Mouse (Mus musculus) liver, embryonic 15.5 days (tissue): Measurements from ENCODE around the gene Fev. TPM values are rescaled to one million over a fixed set of nuclear protein-coding genes. Genes with fewer than 3 reads are reported as not detected.

Experiments
- ATAC-seq: fragments of 200-750 bp; cut with Nextera tagmentation; 2 replicates; pipeline ENCODE4 v1.8.0; 2017; ENCODE audit warnings: moderate number of reproducible peaks, mild to moderate bottlenecking, moderate library complexity; ENCODE audit not compliant: insufficient read depth
- H3K27ac ChIP-seq: fragments of 300-500 bp; sonication (generic); replicated peaks from 2 replicates; pipeline ENCODE4 v1.5.1; 2015; ENCODE audit warnings: mild to moderate bottlenecking, inconsistent platforms
- H3K27me3 ChIP-seq: fragments of 300-500 bp; sonication (generic); 2 replicates; pipeline ENCODE4 v1.6.1; 2015; ENCODE audit warnings: mild to moderate bottlenecking, inconsistent platforms
- H3K36me3 ChIP-seq: fragments of 300-500 bp; sonication (generic); replicated peaks from 2 replicates; pipeline ENCODE4 v1.6.1; 2015; ENCODE audit warnings: moderate library complexity, mild to moderate bottlenecking, inconsistent platforms
- H3K4me1 ChIP-seq: fragments of 300-500 bp; sonication (generic); replicated peaks from 2 replicates; pipeline ENCODE4 v1.6.1; 2015; ENCODE audit warnings: inconsistent platforms
- H3K4me2 ChIP-seq: fragments of 300-500 bp; sonication (generic); 2 replicates; pipeline ENCODE4 v1.6.1; 2015; ENCODE audit warnings: moderate library complexity, mild to moderate bottlenecking, inconsistent platforms
- H3K4me3 ChIP-seq: fragments of 300-500 bp; sonication (generic); replicated peaks from 2 replicates; pipeline ENCODE4 v1.5.1; 2015; ENCODE audit warnings: mild to moderate bottlenecking, inconsistent platforms
- H3K9ac ChIP-seq: fragments of 300-500 bp; sonication (generic); 2 replicates; pipeline ENCODE4 v1.6.1; 2015; ENCODE audit warnings: moderate library complexity, mild to moderate bottlenecking, inconsistent platforms
- H3K9me3 ChIP-seq: fragments of 300-500 bp; sonication (generic); replicated peaks from 2 replicates; pipeline ENCODE4 v1.6.1; 2016; ENCODE audit warnings: inconsistent platforms
- WGBS: fragments of 180-500 bp; shearing (Covaris S2); methylation state at CpG from one replicate; pipeline ENCODE4 v1.1.7; 2015; ENCODE audit warnings: mixed read lengths; ENCODE audit not compliant: insufficient replicate concordance; 5-methylcytosine and 5-hydroxymethylcytosine counted together
- microRNA counts: library from miRNA; unstranded; fragments of <30 nt; microRNA quantifications from one replicate; lab custom pipeline; 2016
- microRNA-seq: library from miRNA; unstranded; fragments of <30 nt; microRNA quantifications from one replicate; pipeline ENCODE4, GENCODE M21; 2016
- polyA plus RNA-seq: library from polyadenylated mRNA; unstranded; fragments of >200 nt; fragmentation: Nextera tagmentation; extraction: Ambion mirVana; gene quantifications from 2 replicates; pipeline ENCODE4 v1.2.1, GENCODE M21; 2015

Fev gene
- polyA plus RNA-seq, 1 experiment from 2014 or later: 0.09 TPM

DNA sequence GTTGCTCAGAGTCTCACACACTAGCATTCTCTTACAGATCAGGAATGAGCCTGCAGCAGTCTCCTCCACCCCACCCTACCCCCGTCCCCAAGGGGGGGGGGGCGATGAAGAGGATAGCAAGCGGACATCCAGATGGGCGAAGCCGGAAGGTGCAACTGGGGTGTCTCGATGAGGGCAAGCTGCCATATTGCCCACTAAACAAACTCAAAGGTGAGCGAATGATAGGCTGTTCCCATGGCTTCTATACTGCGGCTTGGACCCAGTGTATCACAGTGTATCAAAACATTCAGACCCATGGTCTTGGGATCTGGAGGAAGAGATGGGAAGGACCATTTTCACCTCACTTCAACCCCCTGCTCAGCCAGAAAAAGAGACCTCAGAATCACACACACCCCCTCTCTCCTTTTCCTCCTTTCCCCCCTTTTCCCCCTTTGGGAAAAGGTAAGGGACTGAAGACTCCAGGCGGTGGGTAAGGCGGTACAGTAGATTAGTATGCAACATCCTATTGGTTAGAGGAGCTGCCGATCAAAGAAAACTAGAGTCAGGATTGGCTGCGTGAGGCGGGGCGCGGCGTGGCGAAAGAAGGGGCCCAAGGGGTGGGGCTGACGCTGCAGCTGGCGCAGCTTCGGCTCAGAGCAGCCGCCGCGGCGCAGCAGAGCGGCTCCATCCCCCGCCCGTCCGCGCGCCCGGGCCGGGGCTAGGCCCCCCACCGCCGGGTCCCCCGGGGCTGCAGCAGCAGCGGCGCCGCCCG lies 30.7 kb downstream of the Fev start, which contains the start of gene Cdk5r2:
Gene Cdk5r2 (plus strand): TSS at position 629 of the 751 bp plus-strand sequence.
- Histone ChIP-seq H3K4me2 (peak within 1 kb of the TSS; percentile 68), H3K9me3 (no peaks in the 10 kb centered on the region), H3K36me3 (no peaks in the 10 kb centered on the region), H3K27me3 (peaks cover 100% of the 10 kb centered on the region), H3K4me3 (peak within 1 kb of the TSS; percentile 47), H3K9ac (no peak within 1 kb of the TSS), H3K27ac (no peak within 1 kb of the TSS), H3K4me1 (peaks cover 11% of the 10 kb centered on the region)
- ATAC-seq: peak; percentile 47
- WGBS: 3% methylated on average over 39 of the region's 39 CpGs

DNA sequence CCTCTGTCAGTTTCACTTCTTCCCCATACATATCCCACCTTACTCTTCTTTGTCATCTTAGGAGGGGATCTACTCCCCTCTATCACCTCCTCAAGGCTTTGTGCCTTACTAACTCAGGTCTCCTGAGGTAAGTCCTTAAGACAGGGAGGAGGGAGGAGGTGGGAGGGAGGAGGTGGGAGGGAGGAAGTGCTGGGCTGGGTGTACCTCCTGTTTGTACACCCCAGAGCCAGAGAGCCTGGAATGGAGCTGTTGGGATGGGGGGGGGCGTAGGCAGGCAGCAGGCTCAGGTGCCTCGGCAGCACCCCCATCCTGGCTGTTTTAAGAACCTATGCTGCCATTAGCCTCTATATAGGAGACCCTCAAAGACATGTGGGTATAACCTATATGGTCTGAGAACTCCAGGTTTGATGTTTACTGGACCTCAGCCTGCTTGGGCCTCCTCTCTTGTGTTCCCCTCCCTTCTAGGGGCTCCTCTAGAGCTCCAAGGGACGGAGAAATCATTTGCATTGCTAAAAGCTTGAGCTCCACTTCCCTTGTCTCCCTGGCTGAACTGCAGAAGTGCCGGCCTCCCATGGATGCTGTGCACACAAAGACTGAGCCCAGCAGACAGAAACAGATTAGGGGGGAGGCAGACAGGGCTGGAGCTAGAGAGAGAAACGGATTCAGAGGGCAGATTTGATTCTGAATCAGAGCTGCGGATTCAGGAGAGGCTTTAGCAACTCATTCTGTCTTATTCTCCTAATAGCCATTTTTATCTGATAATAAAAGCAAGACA lies 34.0 kb downstream of the Fev start:
- Histone ChIP-seq H3K9me3 (no peaks in the 10 kb centered on the region), H3K4me3 (no peak overlapping the region), H3K36me3 (no peaks in the 10 kb centered on the region), H3K4me1 (peaks cover 11% of the 10 kb centered on the region), H3K4me2 (no peak overlapping the region), H3K27me3 (peaks cover 82% of the 10 kb centered on the region), H3K27ac (no peak overlapping the region), H3K9ac (no peak overlapping the region)
- WGBS: 8% methylated on average over 6 of the region's 6 CpGs
- ATAC-seq: no peak

DNA sequence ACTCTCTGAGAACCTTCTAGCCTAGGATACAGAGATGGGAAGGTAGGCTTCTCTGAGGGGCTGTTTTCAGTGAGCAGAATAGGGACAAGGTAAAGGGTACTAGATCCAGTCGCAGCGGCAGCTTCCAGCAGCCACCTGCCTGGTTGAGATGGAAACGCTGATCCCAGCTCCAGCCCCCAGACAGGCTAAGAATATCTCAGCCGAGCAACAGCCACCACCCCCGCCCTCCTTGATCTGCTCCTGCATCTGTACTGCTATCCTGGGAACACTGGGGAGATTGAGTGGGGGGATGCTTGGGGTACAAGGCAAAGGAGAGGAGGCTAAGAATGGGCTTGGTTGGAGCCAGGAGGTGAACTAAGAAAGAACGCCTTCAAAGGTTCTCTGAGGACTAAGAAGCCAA lies 35.0 kb downstream of the Fev start:
- Histone ChIP-seq H3K36me3 (no peaks in the 10 kb centered on the region), H3K9me3 (no peaks in the 10 kb centered on the region), H3K4me1 (peaks cover 5% of the 10 kb centered on the region), H3K9ac (no peak overlapping the region), H3K4me2 (no peak overlapping the region), H3K4me3 (no peak overlapping the region), H3K27ac (no peak overlapping the region), H3K27me3 (peaks cover 75% of the 10 kb centered on the region)
- 16% methylated on average over 6 of the region's 6 CpGs for whole genome bisulfite sequencing
- no peak for ATAC-seq

DNA sequence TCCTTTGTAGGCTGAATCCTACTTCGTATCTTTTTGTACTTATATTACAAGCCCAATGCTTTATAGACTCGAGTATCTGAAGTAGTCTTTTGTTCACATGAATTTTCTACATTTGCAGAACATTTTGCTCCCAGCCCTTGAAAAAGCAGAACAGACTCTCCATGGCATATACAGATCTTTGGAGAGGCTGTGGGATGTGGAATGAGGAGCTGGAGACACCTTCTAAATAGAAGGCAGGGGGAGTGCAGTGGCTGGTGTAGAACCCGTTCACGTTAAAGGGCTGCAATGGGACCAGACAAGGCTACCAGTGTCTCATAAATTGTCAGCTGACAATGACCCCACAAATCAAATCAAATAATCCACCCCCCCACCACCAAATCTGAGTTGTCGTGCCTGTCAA lies 36.3 kb downstream of the Fev start:
- Histone ChIP-seq H3K9me3 (no peaks in the 10 kb centered on the region), H3K4me1 (no peaks in the 10 kb centered on the region), H3K36me3 (no peaks in the 10 kb centered on the region), H3K4me2 (no peak overlapping the region), H3K4me3 (no peak overlapping the region), H3K27ac (no peak overlapping the region), H3K9ac (no peak overlapping the region), H3K27me3 (peaks cover 67% of the 10 kb centered on the region)
- no peak for ATAC-seq
- WGBS: 37% methylated on average over 5 of the region's 5 CpGs

DNA sequence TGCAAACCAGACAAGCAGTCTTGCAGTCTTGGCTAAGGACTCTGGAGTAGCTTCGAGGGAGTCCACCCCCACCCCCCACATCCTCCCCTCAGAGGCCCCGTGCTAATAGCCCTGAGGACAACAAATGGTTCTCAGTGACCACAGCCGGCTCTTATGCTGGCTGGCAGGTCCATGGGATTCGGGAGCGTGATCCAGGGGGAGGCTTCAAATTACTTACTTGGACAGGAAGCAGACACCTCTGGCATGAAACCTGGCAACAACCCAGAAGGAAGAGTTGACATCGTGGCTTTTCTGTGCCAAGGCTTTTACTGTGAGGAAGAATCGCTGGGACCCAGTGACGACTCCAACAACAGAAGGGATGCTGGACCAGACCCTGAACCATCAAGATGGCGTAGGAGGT lies 38.9 kb downstream of the Fev start:
- H3K4me1 ChIP-seq: no peaks in the 10 kb centered on the region
- no peak overlapping the region for H3K27ac ChIP-seq
- no peaks in the 10 kb centered on the region for H3K36me3 ChIP-seq
- WGBS: 22% methylated on average over 9 of the region's 9 CpGs
- no peak overlapping the region for H3K9ac ChIP-seq
- no peak for ATAC-seq
- H3K27me3 ChIP-seq: peaks cover 52% of the 10 kb centered on the region
- H3K9me3 ChIP-seq: no peaks in the 10 kb centered on the region
- H3K4me2 ChIP-seq: no peak overlapping the region
- no peak overlapping the region for H3K4me3 ChIP-seq

DNA sequence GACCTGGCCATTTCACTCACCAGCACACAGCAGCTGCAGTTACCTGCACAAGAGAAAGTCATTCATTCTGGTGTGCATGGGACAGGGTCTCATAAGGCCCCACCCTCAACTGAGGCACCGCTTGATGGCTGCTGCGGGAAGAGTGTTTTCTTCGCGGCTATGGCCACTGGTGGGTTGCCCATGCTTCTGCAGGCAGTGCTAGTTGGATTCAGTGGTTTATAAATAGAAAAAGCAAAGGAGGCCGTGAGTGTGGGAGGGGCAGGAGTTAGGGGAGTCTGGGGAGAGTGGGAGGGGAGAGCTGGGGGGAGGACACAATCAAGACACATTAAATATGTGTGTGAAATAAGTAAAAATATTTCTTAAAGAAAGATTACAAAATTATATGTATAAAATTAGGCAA lies 42.1 kb downstream of the Fev start:
- Histone ChIP-seq H3K4me1 (no peaks in the 10 kb centered on the region), H3K9ac (no peak overlapping the region), H3K36me3 (no peaks in the 10 kb centered on the region), H3K4me2 (no peak overlapping the region), H3K27ac (no peak overlapping the region), H3K4me3 (no peak overlapping the region), H3K9me3 (no peaks in the 10 kb centered on the region), H3K27me3 (peaks cover 31% of the 10 kb centered on the region)
- WGBS: 67% methylated on average over 5 of the region's 5 CpGs
- ATAC-seq: no peak

DNA sequence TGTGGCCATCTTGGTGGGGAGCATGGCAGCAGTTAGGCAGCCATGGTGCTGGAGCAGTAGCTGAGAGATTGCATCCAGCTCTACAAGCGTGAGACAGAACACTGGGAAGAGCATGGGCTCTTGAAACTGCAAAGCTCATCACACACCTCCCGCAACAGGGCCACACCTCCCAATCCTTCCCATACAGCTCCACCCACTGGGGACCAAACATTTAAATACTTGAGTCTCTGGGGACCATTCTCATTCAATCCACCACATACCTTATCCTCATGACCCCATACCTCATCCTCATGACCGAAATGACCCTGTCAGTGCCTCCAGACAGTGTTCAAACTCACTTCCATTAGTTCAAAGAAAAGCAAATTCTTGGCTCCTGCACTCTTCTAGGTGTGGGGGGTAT lies 52.0 kb downstream of the Fev start:
- no peak overlapping the region for H3K9ac ChIP-seq
- no peaks in the 10 kb centered on the region for H3K36me3 ChIP-seq
- H3K4me2 ChIP-seq: no peak overlapping the region
- no peak for ATAC-seq
- H3K4me3 ChIP-seq: no peak overlapping the region
- H3K9me3 ChIP-seq: no peaks in the 10 kb centered on the region
- H3K27ac ChIP-seq: no peak overlapping the region
- no peaks in the 10 kb centered on the region for H3K4me1 ChIP-seq
- 56% methylated on average over 3 of the region's 3 CpGs for WGBS
- H3K27me3 ChIP-seq: no peaks in the 10 kb centered on the region; the same call in 1 of the 2 replicates

MicroRNA genes within 50 kb of the gene (microRNA counts, 519-probe panel; counts per million panel counts)
- microRNA mmu-miR-375 (lab: Ali Mortazavi, UCI): 2,582 counts per million, percentile 48 among the panel's probes with 10 or more counts

Small RNA genes lying within 50 kb of the gene (microRNA-seq; reads per million reads assigned to microRNA genes)
- gene Mir375: 2,653 reads per million, percentile 85 among the genes with 10 or more reads in this experiment

Other genes starting within 250 kb of the Fev start
- gene Ttll4, start 223.7 kb downstream of the Fev start, polyA plus RNA-seq: 3.7 and 4.5 TPM in 2 replicates
- 5.8 TPM in 2 replicates for gene Cyp27a1, start 171.8 kb downstream of the Fev start, polyA plus RNA-seq
- 0.05 and 0.20 TPM in 2 replicates for gene Prkag3, start 136.2 kb downstream of the Fev start, polyA plus RNA-seq
- gene Wnt6, start 113.5 kb downstream of the Fev start, polyA plus RNA-seq: 0.09 TPM in 1 of 2 replicates, not detected in the other
- gene Wnt10a, start 93.9 kb downstream of the Fev start, polyA plus RNA-seq: not detected in 2 replicates
- gene Cdk5r2, start 30.5 kb downstream of the Fev start, polyA plus RNA-seq: not detected in 2 replicates
- not detected in 2 replicates for gene Cryba2, start 7.7 kb upstream of the Fev start, polyA plus RNA-seq
- gene Cfap65, start 50.2 kb upstream of the Fev start, polyA plus RNA-seq: not detected in 2 replicates
- 2.4 and 3.1 TPM in 2 replicates for gene Ihh, start 66.3 kb upstream of the Fev start, polyA plus RNA-seq
- gene Nhej1, start 239.8 kb upstream of the Fev start, polyA plus RNA-seq: 5.8 and 6.2 TPM in 2 replicates
- 2.1 and 2.3 TPM in 2 replicates for gene Slc23a3, start 248.5 kb upstream of the Fev start, polyA plus RNA-seq